Mouse (Mus musculus) spleen, adult 2 months (tissue): ENCODE data around the gene Hrasls5.

Source experiments
- CTCF ChIP-seq: fragments of 200-500 bp; IDR thresholded peaks from 2 replicates; pipeline ENCODE4 v1.5.1; 2011; ENCODE audit warnings: mild to moderate bottlenecking, inconsistent platforms; ENCODE audit not compliant: insufficient read depth, insufficient read length, insufficient replicate concordance; ENCODE audit errors: extremely low read depth
- POLR2A ChIP-seq: fragments of 200-500 bp; IDR thresholded peaks from 2 replicates; pipeline ENCODE4 v1.6.1; 2011; ENCODE audit warnings: low read depth, low read length, inconsistent platforms

DNA sequence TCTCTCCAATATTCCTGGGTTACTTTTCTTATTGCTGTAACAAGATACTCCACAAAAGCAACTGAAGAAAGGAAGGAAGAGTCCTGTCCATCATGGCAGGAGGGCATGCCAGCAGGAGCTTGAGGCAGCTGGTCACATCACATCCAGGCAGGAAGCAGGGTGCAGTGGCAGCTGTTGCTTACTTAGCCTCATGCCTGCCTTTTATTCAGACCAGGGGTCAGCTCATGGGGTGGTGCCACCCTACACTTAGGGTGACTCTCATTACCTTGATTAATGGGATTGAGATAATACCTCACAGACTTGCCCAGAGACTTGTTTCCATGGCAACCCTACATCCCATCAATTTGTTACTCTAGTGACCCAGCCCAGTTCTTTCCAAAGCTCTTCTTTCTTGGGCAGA lies 7.3 kb upstream of the Hrasls5 start:
- no peak for TF ChIP-seq CTCF
- TF ChIP-seq POLR2A = no peak
